Mouse (Mus musculus) thymus, adult 2 months (tissue): ENCODE results near the gene Tmem269. TPM values are rescaled to one million over a fixed set of nuclear protein-coding genes. Genes with fewer than 3 reads are reported as not detected.

Experiments
- DNase-seq: peaks from one replicate; pipeline ENCODE4 v3.0.0; 2021
- H3K27ac ChIP-seq: fragments of 200-500 bp; 2 replicates; pipeline ENCODE4 v1.5.1; 2012; ENCODE audit warnings: low read length, control low read depth; ENCODE audit not compliant: control insufficient read depth, insufficient read depth
- H3K27me3 ChIP-seq: fragments of 200-500 bp; 2 replicates; pipeline ENCODE4 v1.6.1; 2012; ENCODE audit warnings: mild to moderate bottlenecking, low read length, moderate library complexity, mixed read lengths; ENCODE audit not compliant: control insufficient read depth, insufficient read depth
- H3K36me3 ChIP-seq: fragments of 200-500 bp; 2 replicates; pipeline ENCODE4 v1.6.1; 2012; ENCODE audit warnings: mild to moderate bottlenecking, low read length, moderate library complexity; ENCODE audit not compliant: control insufficient read depth, insufficient read depth
- H3K4me1 ChIP-seq: fragments of 200-500 bp; replicated peaks from 2 replicates; pipeline ENCODE4 v1.6.1; 2012; ENCODE audit warnings: low read length; ENCODE audit not compliant: control insufficient read depth, insufficient read depth
- H3K4me3 ChIP-seq: fragments of 200-500 bp; 2 replicates; pipeline ENCODE4 v1.5.1; 2012; ENCODE audit warnings: mild to moderate bottlenecking, low read length, control low read depth, moderate library complexity; ENCODE audit not compliant: control insufficient read depth, insufficient read depth
- CTCF ChIP-seq: fragments of 200-500 bp; IDR thresholded peaks from 2 replicates; pipeline ENCODE4 v1.5.1; 2012; ENCODE audit warnings: mild to moderate bottlenecking, control low read depth, low read length, moderate library complexity, borderline replicate concordance; ENCODE audit not compliant: control insufficient read depth, poor library complexity, insufficient read depth; ENCODE audit errors: extremely low read depth
- POLR2A ChIP-seq: fragments of 200-500 bp; IDR thresholded peaks from 2 replicates; pipeline ENCODE4 v1.6.1; 2012; ENCODE audit warnings: mild to moderate bottlenecking, low read length, control low read depth, moderate library complexity; ENCODE audit not compliant: control insufficient read depth, poor library complexity, insufficient read depth; ENCODE audit errors: extremely low read depth
- WGBS: fragments of 180-500 bp; shearing (Covaris S2); methylation state at CpG from one replicate; pipeline ENCODE4 v1.1.7; 2018; 5-methylcytosine and 5-hydroxymethylcytosine counted together
- polyA plus RNA-seq: library from polyadenylated mRNA; depleted of rRNA; stranded (reverse); fragments of >200 nt; gene quantifications from 2 replicates; pipeline ENCODE4 v1.2.3, GENCODE M21; 2012; rRNA removed

Gene Tmem269
- polyA plus RNA-seq, 1 experiment, result not detected

DNA sequence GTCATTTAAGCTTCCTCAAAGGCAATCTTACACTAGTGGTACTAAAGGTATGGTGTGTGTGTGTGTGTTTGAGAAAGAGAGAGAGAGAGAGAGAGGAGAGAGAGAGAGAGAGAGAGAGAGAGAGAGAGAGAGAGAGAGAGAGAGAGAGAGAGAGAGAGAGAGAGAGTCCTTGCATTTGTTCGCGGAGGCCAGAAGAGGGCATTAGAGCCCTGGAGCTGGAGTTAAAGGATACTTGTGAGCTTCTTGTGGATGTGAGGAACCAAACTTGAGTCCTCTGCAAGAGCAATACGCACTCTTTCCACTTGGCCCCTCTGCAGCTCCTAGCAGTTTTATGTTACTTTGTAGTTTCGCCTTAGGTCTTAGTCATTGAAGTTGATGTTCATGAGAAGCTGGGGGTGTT, 55.0 kb downstream of the Tmem269 start:
- H3K36me3 ChIP-seq, result no peaks in the 10 kb centered on the region
- DNase-seq, result no peak
- H3K4me1 ChIP-seq, result no peaks in the 10 kb centered on the region
- TF ChIP-seq CTCF (no peak), POLR2A (no peak)
- H3K27me3 ChIP-seq, result no peaks in the 10 kb centered on the region
- WGBS, result 93% methylated on average over 4 of the region's 4 CpGs
- H3K4me3 ChIP-seq, result no peak overlapping the region
- H3K27ac ChIP-seq, result no peak overlapping the region

DNA sequence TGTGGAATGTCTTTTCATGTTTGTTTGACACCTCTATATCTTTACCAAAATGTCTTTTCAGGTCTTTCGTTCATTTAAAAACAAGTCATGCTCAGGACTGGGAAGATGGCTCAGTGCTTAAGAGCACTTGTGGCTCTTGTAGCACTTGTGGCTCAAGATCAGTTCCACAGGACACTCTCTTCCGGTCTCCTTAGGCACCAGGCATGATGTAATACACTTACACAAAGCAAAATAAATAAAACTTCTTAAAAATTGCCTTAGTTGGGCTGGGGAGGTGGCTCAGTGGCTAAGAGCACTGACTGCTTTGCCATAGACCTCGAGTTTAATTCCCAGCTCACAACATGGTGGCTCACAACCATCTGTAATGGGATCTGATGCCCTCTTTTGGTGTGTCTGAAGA, 56.7 kb downstream of the Tmem269 start:
- H3K27ac ChIP-seq, result no peak overlapping the region
- no peaks in the 10 kb centered on the region for H3K27me3 ChIP-seq
- H3K4me1 ChIP-seq, result no peaks in the 10 kb centered on the region
- WGBS, result 80% methylated on average over 3 of the region's 3 CpGs
- no peaks in the 10 kb centered on the region for H3K36me3 ChIP-seq
- no peak for DNase-seq
- no peak overlapping the region for H3K4me3 ChIP-seq
- TF ChIP-seq POLR2A (no peak), CTCF (no peak)

DNA sequence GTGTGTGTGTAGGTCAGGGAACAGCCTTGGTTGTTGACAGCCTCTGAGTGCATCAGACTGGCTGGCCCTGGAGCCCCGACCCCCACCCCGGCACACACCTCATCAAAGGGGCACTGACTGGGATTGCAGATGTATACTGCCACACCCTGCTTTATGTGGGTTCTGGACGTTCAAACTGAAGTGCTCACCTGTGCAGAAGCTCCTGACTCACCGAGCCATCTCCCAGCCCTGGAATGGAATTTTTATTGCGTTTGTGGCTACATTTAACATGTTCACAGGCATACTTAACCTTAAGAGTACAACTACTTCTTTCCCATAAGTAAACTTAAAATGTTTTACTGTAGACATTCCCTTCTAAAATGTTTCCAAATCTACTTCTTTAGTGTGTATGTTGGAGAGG, 60.1 kb downstream of the Tmem269 start:
- DNase-seq, result no peak
- no peak overlapping the region for H3K4me3 ChIP-seq
- TF ChIP-seq POLR2A, result no peak
- no peaks in the 10 kb centered on the region for H3K27me3 ChIP-seq
- WGBS, result 88% methylated on average over 5 of the region's 5 CpGs
- H3K27ac ChIP-seq, result no peak overlapping the region
- no peaks in the 10 kb centered on the region for H3K4me1 ChIP-seq
- no peaks in the 10 kb centered on the region for H3K36me3 ChIP-seq

DNA sequence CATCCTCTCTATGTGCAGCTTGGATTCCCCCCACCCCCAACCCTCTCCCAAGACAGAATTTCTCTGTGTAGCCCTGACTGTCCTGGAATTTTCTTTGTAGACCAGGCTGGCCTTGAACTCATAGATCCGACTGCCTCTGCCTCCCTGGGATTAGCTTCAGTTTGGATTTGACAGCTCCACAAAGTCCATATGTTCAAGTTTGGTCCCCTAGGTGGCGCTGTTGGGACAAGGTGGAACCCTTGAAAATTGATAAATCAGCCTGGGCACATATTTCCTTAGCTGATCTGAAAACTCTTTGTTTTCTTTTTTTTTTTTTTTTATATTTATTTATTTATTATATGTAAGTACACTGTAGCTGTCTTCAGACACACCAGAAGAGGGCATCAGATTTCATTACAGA, 60.8 kb downstream of the Tmem269 start:
- H3K27me3 ChIP-seq, result no peaks in the 10 kb centered on the region
- H3K27ac ChIP-seq, result no peak overlapping the region
- WGBS, result 35% methylated on average over 2 of the region's 2 CpGs
- no peak overlapping the region for H3K4me3 ChIP-seq
- TF ChIP-seq CTCF (no peak), POLR2A (no peak)
- H3K4me1 ChIP-seq, result no peaks in the 10 kb centered on the region
- peak; percentile 66 for DNase-seq
- no peaks in the 10 kb centered on the region for H3K36me3 ChIP-seq

Other genes with a start within 250 kb of the Tmem269 start
- gene Slc2a1, start 109.5 kb downstream of the Tmem269 start, polyA plus RNA-seq, result 42.2 and 42.5 TPM in 2 replicates
- 12.9 and 19.1 TPM in 2 replicates for gene Zfp691, start 44.0 kb downstream of the Tmem269 start, polyA plus RNA-seq
- 0.61 and 0.96 TPM in 2 replicates for gene Ermap, start 28.2 kb downstream of the Tmem269 start, polyA plus RNA-seq
- 41.9 and 59.8 TPM in 2 replicates for gene Svbp, start 22.9 kb downstream of the Tmem269 start, polyA plus RNA-seq
- gene AU022252, start 14.5 kb upstream of the Tmem269 start, polyA plus RNA-seq, result 9.6 and 9.8 TPM in 2 replicates
- 8.8 and 9.9 TPM in 2 replicates for gene P3h1, start 14.7 kb upstream of the Tmem269 start, polyA plus RNA-seq
- gene Cldn19, start 37.2 kb upstream of the Tmem269 start, polyA plus RNA-seq, result 0.18 and 0.50 TPM in 2 replicates
- gene Ybx1, start 76.4 kb upstream of the Tmem269 start, polyA plus RNA-seq, result 156 and 199 TPM in 2 replicates
- gene Ppih, start 102.3 kb upstream of the Tmem269 start, polyA plus RNA-seq, result 21.2 and 26.6 TPM in 2 replicates
- gene Ccdc30, start 197.3 kb upstream of the Tmem269 start, polyA plus RNA-seq, result 3.4 and 3.7 TPM in 2 replicates
- gene Ppcs, start 204.2 kb upstream of the Tmem269 start, polyA plus RNA-seq, result 20.1 and 21.8 TPM in 2 replicates
- 0.35 and 0.55 TPM in 2 replicates for gene Zmynd12, start 204.6 kb upstream of the Tmem269 start, polyA plus RNA-seq